Mouse (Mus musculus) ES-Bruce4 (cell line): ENCODE measurements around the gene Akap2.

Experiments used
- CTCF ChIP-seq: IDR thresholded peaks from one replicate; pipeline ENCODE4 v1.8.1; 2011; ENCODE audit warnings: low read depth, low read length
- POLR2A ChIP-seq: IDR thresholded peaks from one replicate; pipeline ENCODE4 v1.8.1; 2011; ENCODE audit warnings: low read length; ENCODE audit not compliant: insufficient read depth

DNA sequence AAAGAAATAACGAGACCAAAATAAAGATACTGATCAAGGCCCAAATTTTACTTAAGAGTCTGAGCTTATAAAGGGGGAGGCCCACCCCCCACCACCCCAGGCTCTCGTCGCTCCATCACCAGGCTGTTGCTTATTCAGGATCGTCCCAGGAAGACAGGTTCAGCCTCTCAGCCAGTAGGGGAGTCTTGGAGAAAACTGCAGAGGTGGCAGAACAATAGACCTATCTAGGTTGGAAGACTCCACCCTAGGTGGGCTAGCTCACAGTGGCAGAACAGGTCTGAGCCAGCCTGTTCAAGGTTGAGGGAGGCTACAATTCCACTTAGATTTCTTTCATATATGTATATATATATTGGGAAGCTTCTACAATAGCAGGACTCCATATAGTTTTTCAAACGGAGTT lies 216.7 kb downstream of the Akap2 start:
- TF ChIP-seq POLR2A, result no peak
- TF ChIP-seq CTCF, result no peak
